Mouse (Mus musculus): ENCODE data around the gene Eef1a1. TPM values are rescaled to one million over a fixed set of nuclear protein-coding genes. Genes with fewer than 3 reads are reported as not detected.

The Eef1a1 gene
- total RNA-seq (2021) (1,000 to 10,000 TPM in 1 of 2 experiments, 100 to 1,000 TPM in 1; 970 to 1,045 TPM), polyA plus RNA-seq (2012; rRNA removed) (901 and 1,346 TPM in 2 replicates)
- long read RNA-seq, transcript Eef1a1-201 (8 exons, 1,794 nt), result major isoform, 59 of 85 reads
- long read RNA-seq, partial matches to known transcripts, result 24 of 85 reads
- long read RNA-seq, other reads (novel, unspliced or antisense), result 2 of 85 reads

DNA sequence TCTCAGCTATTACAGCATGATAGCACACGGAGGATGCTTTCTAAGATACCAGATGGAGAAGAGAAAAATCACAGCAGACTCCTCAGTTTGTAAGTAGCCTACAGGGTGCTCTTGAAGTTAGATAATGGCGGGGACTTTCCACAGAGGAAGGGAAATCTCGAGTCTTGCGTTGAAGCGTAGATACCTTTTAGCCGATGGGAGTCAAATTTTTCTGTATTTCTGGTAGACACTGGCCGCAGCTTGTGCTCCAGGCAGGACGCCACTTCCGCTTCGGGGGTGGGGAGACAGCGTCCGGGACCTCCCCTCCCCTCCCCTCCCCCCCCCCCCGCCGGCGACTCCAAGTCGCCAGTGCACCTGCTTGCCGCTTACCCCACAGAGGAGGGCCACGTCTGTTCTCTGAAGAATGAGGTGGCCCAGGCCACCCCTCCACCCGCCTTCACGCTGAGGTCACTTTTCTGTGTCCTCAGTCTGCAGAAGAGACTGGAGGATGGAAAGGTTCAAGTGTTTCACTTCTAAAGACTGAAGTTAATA, at the start of gene Eef1a1:
TSS of gene Eef1a1 (minus strand) at position 262 of the 531 bp plus-strand sequence.
- DNase-seq, result peak; percentile 73 to 78
- Histone ChIP-seq H3K9ac (ENCODE audit: low read depth, low read length) (peak within 1 kb of the TSS; percentile 78), H3K27me3 (ENCODE audit: control insufficient read depth, insufficient read depth, low read length) (peaks cover 2% of the 10 kb centered on the region; the same call in 1 of the 2 replicates), H3K4me3 (peak within 1 kb of the TSS; percentile 59), H3K27ac (peak within 1 kb of the TSS; percentile 72), H3K4me1 (ENCODE audit: control insufficient read depth, insufficient read depth, low read length) (no peaks in the 10 kb centered on the region), H3K79me2 (replicated peaks; ENCODE audit: control insufficient read depth, insufficient read depth, low read length) (no peaks in the 10 kb centered on the region), H3K36me3 (ENCODE audit: control insufficient read depth, insufficient read depth, low read length) (no peaks in the 10 kb centered on the region)
- intact Hi-C loops (cut with DNase I), result no loop called here
- WGBS, result 1% methylated on average over 16 of the region's 20 CpGs
- TF ChIP-seq POLR2A (IDR thresholded peaks at IDR 0.05; ENCODE audit: insufficient read depth, low read depth, low read length), result peak; percentile 66
- TF ChIP-seq CTCF (IDR thresholded peaks at IDR 0.05), result no peak

DNA sequence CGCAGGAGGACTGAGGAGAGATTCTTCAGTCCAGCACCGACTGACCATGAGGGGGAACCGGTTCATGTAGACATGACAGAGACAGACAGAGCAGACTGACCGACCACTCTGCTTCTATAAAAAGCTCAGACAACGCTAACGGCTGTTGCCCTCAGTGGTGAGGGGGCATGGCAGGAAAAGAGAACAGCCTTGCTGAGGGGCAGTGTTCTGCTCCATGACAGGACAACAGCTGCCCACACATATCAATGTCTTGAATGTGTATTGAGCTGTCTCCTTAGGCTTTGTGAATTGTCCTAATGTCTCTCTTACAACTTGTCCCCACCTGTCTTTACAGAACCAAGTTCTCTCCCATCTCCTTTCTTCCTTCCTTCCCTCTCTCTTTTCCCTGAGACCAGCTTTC, 49.5 kb upstream of the Eef1a1 start:
- no peaks in the 10 kb centered on the region for H3K79me2 ChIP-seq (replicated peaks; ENCODE audit: control insufficient read depth, insufficient read depth, low read length)
- no peak overlapping the region for H3K4me3 ChIP-seq
- WGBS, result 36% methylated on average over 6 of the region's 6 CpGs
- no peak overlapping the region for H3K27ac ChIP-seq
- no peak for DNase-seq
- no peaks in the 10 kb centered on the region for H3K4me1 ChIP-seq (ENCODE audit: control insufficient read depth, insufficient read depth, low read length)
- H3K9ac ChIP-seq (ENCODE audit: low read depth, low read length), result no peak overlapping the region
- intact Hi-C loops (cut with DNase I), result no loop called here
- TF ChIP-seq CTCF (IDR thresholded peaks at IDR 0.05) (no peak), EP300 (IDR thresholded peaks at IDR 0.05; ENCODE audit: insufficient read depth, low read depth, low read length) (no peak), POLR2A (IDR thresholded peaks at IDR 0.05; ENCODE audit: insufficient read depth, low read depth, low read length) (no peak)
- no peaks in the 10 kb centered on the region for H3K27me3 ChIP-seq (ENCODE audit: control insufficient read depth, insufficient read depth, low read length)
- no peaks in the 10 kb centered on the region for H3K36me3 ChIP-seq (ENCODE audit: control insufficient read depth, insufficient read depth, low read length)

DNA sequence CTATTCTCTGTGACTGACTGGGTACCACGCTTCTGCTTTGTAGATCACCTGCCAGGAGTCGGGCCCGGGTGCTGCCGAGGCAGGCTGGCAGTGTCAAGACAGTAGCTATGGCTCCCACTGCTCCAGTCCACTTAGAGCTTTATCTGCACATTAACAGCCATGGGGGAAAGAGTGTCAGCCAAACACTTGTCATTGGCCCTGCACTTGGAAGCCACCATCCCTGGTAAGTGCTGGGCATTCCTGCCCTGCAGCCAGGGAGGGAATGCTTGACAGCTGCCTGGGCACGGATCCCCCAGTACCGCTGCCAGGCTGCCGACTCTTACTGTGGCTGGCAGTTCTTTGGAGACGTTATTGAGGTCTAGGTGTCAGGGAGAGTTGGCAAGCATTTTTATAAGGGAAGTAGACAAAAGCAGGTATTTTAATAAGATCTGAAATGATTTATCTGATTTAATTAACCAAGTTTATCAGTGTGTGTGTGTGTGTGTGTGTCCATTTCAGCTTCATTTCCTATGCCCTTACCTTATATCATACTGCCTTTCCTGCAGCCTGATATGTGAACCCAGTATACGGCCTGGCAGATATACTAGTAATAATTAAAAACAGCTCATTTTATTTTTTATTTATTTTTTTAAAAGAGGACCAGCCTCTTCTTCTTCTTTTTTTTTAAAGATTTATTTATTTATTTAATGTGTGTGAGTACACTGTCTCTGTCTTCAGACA, 48.4 kb upstream of the Eef1a1 start:
- TF ChIP-seq CTCF (IDR thresholded peaks at IDR 0.05) (no peak), POLR2A (IDR thresholded peaks at IDR 0.05; ENCODE audit: insufficient read depth, low read depth, low read length) (0 out of 2 replicates have a peak, but pooled peaks have one; percentile 21), EP300 (IDR thresholded peaks at IDR 0.05; ENCODE audit: insufficient read depth, low read depth, low read length) (peak; percentile 94)
- Histone ChIP-seq H3K36me3 (ENCODE audit: control insufficient read depth, insufficient read depth, low read length) (no peaks in the 10 kb centered on the region), H3K4me1 (ENCODE audit: control insufficient read depth, insufficient read depth, low read length) (no peaks in the 10 kb centered on the region), H3K79me2 (replicated peaks; ENCODE audit: control insufficient read depth, insufficient read depth, low read length) (no peaks in the 10 kb centered on the region), H3K4me3 (no peak overlapping the region), H3K27me3 (ENCODE audit: control insufficient read depth, insufficient read depth, low read length) (no peaks in the 10 kb centered on the region), H3K9ac (ENCODE audit: low read depth, low read length) (no peak overlapping the region), H3K27ac (no peak overlapping the region)
- intact Hi-C loops (cut with DNase I), result loop anchor here (2.0 kb wide), 1 partner anchor 23 kb away; no protein-coding TSS in a partner anchor
- WGBS, result 68% methylated on average over 9 of the region's 9 CpGs
- DNase-seq, result peak; percentile 61 to 85

DNA sequence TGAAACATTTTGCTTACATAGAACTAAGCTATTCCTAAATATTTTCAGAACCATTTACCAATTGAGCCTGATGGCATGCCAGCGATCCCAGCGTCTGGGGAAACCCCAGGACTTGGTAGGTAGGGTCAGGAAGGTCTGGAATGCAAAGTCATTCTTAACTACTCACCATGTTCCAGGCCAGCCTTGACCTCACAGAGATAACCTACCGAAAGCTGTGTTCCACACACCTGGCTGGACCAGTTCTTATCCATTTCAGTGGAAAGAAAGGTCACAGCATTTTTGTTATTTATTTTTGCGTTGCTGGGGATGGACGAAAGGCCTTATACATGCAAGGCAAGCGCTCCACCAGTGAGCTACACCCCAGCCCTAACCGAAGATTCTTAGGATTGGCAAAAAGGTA, 45.7 kb upstream of the Eef1a1 start:
- Histone ChIP-seq H3K4me1 (ENCODE audit: control insufficient read depth, insufficient read depth, low read length) (no peaks in the 10 kb centered on the region), H3K36me3 (ENCODE audit: control insufficient read depth, insufficient read depth, low read length) (no peaks in the 10 kb centered on the region), H3K9ac (ENCODE audit: low read depth, low read length) (no peak overlapping the region), H3K79me2 (replicated peaks; ENCODE audit: control insufficient read depth, insufficient read depth, low read length) (no peaks in the 10 kb centered on the region), H3K27ac (no peak overlapping the region), H3K4me3 (no peak overlapping the region), H3K27me3 (ENCODE audit: control insufficient read depth, insufficient read depth, low read length) (no peaks in the 10 kb centered on the region)
- no peak for TF ChIP-seq CTCF (IDR thresholded peaks at IDR 0.05)
- no peak for TF ChIP-seq POLR2A (IDR thresholded peaks at IDR 0.05; ENCODE audit: insufficient read depth, low read depth, low read length)
- no peak for TF ChIP-seq EP300 (IDR thresholded peaks at IDR 0.05; ENCODE audit: insufficient read depth, low read depth, low read length)
- intact Hi-C loops (cut with DNase I), result no loop called here
- DNase-seq, result no peak
- WGBS, result 91% methylated on average over 7 of the region's 7 CpGs

DNA sequence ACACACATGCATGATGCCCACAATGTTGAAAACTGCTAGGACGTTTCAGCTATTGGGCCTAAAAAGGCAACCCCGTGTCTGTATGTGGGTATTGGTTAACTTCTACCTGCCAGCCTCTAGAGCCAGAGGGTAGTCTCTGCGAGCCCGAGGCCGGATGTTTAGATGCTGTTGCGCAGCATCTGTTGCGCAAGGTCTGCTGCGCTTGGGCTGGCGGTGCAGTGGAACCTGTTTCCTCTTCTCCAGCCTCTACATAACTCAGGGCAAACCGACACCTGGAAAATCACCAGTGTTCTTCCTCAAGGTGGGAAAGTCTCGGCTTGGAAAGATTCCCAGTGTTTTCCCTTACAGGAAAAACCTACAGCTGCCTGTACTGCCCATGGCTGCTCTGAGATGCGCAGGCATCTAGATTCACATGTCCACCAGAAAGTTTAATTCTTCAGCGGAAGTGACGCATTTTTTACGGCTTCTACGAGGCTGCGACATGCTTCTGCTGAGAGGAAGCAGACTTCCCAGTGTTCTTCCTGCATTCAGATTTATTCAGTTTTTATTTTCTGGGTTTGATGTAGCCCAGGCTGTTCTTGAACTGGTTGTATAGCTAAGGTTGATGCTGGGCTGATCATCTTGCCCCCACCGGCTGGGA, 44.5 kb upstream of the Eef1a1 start:
- H3K9ac ChIP-seq (ENCODE audit: low read depth, low read length), result no peak overlapping the region
- H3K27me3 ChIP-seq (ENCODE audit: control insufficient read depth, insufficient read depth, low read length), result no peaks in the 10 kb centered on the region
- intact Hi-C loops (cut with DNase I), result no loop called here
- 80% methylated on average over 18 of the region's 18 CpGs for WGBS
- TF ChIP-seq CTCF (IDR thresholded peaks at IDR 0.05) (no peak), POLR2A (IDR thresholded peaks at IDR 0.05; ENCODE audit: insufficient read depth, low read depth, low read length) (no peak), EP300 (IDR thresholded peaks at IDR 0.05; ENCODE audit: insufficient read depth, low read depth, low read length) (no peak)
- H3K27ac ChIP-seq, result no peak overlapping the region
- no peaks in the 10 kb centered on the region for H3K79me2 ChIP-seq (replicated peaks; ENCODE audit: control insufficient read depth, insufficient read depth, low read length)
- H3K4me1 ChIP-seq (ENCODE audit: control insufficient read depth, insufficient read depth, low read length), result no peaks in the 10 kb centered on the region
- DNase-seq, result peak in 1 of 2 experiments; percentile 59
- H3K4me3 ChIP-seq, result no peak overlapping the region
- H3K36me3 ChIP-seq (ENCODE audit: control insufficient read depth, insufficient read depth, low read length), result no peaks in the 10 kb centered on the region
